Comparison of ENCODE assay signal across 18 mouse cellular contexts in genomic region chr2:121514211-121514610, GRCm38 (mm10). TPM values are rescaled to one million over a fixed set of nuclear protein-coding genes. Genes with fewer than 3 reads are reported as not detected.
"Had no signal": no experiment of that assay in that cellular context is flagged by ENCODE, and none has a peak within 500 bp of the region (broad histone marks: within the 10 kb centered on the region; RNA-seq: fewer than 3 reads in every experiment).

No protein-coding gene starts in this region.

- H3K27me3 ChIP-seq: kidney, embryonic 15.5 days; limb, embryonic 12.5 days; limb, embryonic 15.5 days; midbrain, embryonic 12.5 days; midbrain, embryonic 15.5 days; neural tube, embryonic 13.5 days had no signal

- ATAC-seq: intestine, postnatal 0 days; liver, postnatal 0 days; midbrain, embryonic 15.5 days had no signal

- DNase-seq: kidney, adult 2 months; kidney, postnatal 14 days; kidney, postnatal 4 days; left cerebral cortex, postnatal 4 days; liver, postnatal 0 days; retina, postnatal 1 day; thymus, adult 18-20 months; thymus, postnatal 36 days had no signal

- H3K36me3 ChIP-seq: midbrain, embryonic 15.5 days had no signal

- H3K4me2 ChIP-seq: kidney, embryonic 15.5 days; limb, embryonic 12.5 days; limb, embryonic 15.5 days; liver, embryonic 11.5 days; midbrain, embryonic 12.5 days; midbrain, embryonic 15.5 days; neural tube, embryonic 13.5 days had no signal

- H3K9me3 ChIP-seq: kidney, embryonic 15.5 days; limb, embryonic 12.5 days; limb, embryonic 15.5 days; midbrain, embryonic 12.5 days; midbrain, embryonic 15.5 days; neural tube, embryonic 13.5 days had no signal

- H3K9ac ChIP-seq: kidney, embryonic 15.5 days; limb, embryonic 12.5 days; limb, embryonic 15.5 days; liver, embryonic 14.5 days; liver, postnatal 0 days; midbrain, embryonic 12.5 days; midbrain, embryonic 15.5 days; neural tube, embryonic 13.5 days had no signal

- H3K4me3 ChIP-seq: kidney, embryonic 15.5 days; limb, embryonic 12.5 days; limb, embryonic 15.5 days; midbrain, embryonic 12.5 days; midbrain, embryonic 15.5 days; neural tube, embryonic 13.5 days had no signal

- H3K27ac ChIP-seq: kidney, embryonic 15.5 days; limb, embryonic 12.5 days; limb, embryonic 15.5 days; liver, embryonic 14.5 days; macrophage; midbrain, embryonic 12.5 days; midbrain, embryonic 15.5 days; neural tube, embryonic 13.5 days had no signal

RNA-seq across cellular contexts. Expression of gene Serinc4, which starts 57.6 kb away (rescaled TPM):
- polyA plus RNA-seq: limb, embryonic 12.5 days; liver, postnatal 0 days had no signal
